Mouse (Mus musculus): Measurements from ENCODE around the gene Gm17509. TPM values are rescaled to one million over a fixed set of nuclear protein-coding genes. Genes with fewer than 3 reads are reported as not detected.
"Not testable (repeated sequence)": the region's sequence is repeated elsewhere in the genome, so short reads cannot be mapped to it uniquely, and the experiment has no call there.

Gm17509 gene
- polyA plus RNA-seq, 1 experiment from 2014 or later, result not detected

DNA sequence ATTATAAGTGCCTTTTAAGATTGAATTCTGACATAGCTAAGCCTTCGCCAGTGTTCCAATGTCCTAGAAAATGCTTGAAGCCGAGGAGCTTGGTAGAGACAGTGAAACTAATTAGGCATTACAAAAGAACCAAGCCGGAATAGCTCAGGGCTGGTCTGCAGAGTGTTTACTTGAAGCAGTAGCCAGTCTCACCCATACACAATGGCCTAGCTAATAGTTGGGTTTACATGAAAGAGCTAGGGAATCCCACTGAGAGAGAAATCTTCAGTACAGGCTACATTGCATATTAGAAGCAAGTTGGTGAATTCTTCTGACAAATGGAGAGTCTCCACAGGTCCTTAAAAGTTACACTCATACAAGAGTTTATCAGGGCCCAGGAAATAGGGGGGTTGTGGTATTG, 40.0 kb downstream of the Gm17509 start:
- not testable (repeated sequence) for DNase-seq (ENCODE audit: low spot score); ATAC-seq (replicated peaks; ENCODE audit: low FRiP score, low TSS enrichment, low read depth); H3K27me3 ChIP-seq (replicated peaks; ENCODE audit: control insufficient read depth, insufficient read depth, low read length); H3K36me3 ChIP-seq (ENCODE audit: control insufficient read depth, insufficient read depth, low read length); H3K4me2 ChIP-seq (ENCODE audit: low read length); H3K9ac ChIP-seq (ENCODE audit: low read length); H3K27ac ChIP-seq (ENCODE audit: low read depth); H3K9me3 ChIP-seq (ENCODE audit: control insufficient read depth, low read length); H3K4me1 ChIP-seq (replicated peaks; ENCODE audit: control insufficient read depth, insufficient read depth, low read length); H3K4me3 ChIP-seq (ENCODE audit: low read depth, low read length)
- 76% methylated on average over 3 of the region's 3 CpGs for WGBS

Other genes starting within 250 kb of the Gm17509 start
- gene Parp8, start 195.5 kb downstream of the Gm17509 start, polyA plus RNA-seq (2014; fragmentation: Nextera tagmentation; extraction: Ambion mirVana), result 12.1 and 12.9 TPM in 2 replicates
- gene Emb, start 12.5 kb downstream of the Gm17509 start, polyA plus RNA-seq (2014; fragmentation: Nextera tagmentation; extraction: Ambion mirVana), result 8.9 and 11.3 TPM in 2 replicates